9 mouse cellular contexts compared by ENCODE assay signal in the genomic region with DNA sequence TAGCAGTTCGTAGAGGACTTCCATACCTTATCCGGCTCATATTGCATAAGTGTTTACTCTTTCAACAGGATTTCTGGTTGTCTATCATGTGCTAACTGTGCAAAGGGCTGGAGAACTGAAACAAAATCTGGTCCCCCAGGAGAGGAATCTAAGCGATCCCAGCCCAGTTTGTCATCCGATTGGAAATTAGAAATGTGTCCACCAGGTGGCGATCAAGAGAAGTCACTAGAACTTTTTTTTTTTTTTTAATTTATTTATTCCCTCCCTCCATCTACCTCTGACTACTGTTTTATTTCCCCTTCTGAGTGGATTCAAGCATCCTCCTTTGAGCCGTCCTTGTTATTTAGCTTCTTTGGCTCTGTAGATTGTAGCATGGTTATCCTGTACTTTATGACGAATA. TPM values are rescaled to one million over a fixed set of nuclear protein-coding genes. Genes with fewer than 3 reads are reported as not detected.
DNase-seq lines count a peak whose midpoint lies in the region; ATAC-seq and TF ChIP-seq lines count a peak whose summit lies in the region.
"Had no signal": no experiment of that assay in that cellular context is flagged by ENCODE, and none has a peak within 500 bp of the region (broad histone marks: within the 10 kb centered on the region; RNA-seq: fewer than 3 reads in every experiment).

No protein-coding gene starts in this region.

- no peak for TF ChIP-seq POLR2A in lung, adult 2 months (IDR thresholded peaks at IDR 0.05; ENCODE audit: borderline replicate concordance, extremely low read depth, low read depth, low read length)

- H3K9me3 ChIP-seq in forebrain, embryonic 16.5 days (ENCODE audit: control insufficient read depth, low read length), result no peaks in the 10 kb centered on the region
- H3K9me3 ChIP-seq: hindbrain, embryonic 15.5 days had no signal

- H3K4me2 ChIP-seq in forebrain, embryonic 16.5 days (ENCODE audit: low read length), result no peak overlapping the region
- H3K4me2 ChIP-seq: hindbrain, embryonic 15.5 days had no signal

- 35% methylated on average over 7 of the region's 7 CpGs for WGBS in forebrain, embryonic 16.5 days
- WGBS in lung, adult 2 months, result 25% methylated on average over 7 of the region's 7 CpGs

- no peak for ATAC-seq in frontal cortex, adult (ENCODE audit: low TSS enrichment)
- peak; percentile 49; the same call in 1 of the 2 replicates for ATAC-seq in forebrain, embryonic 16.5 days

- H3K36me3 ChIP-seq in forebrain, embryonic 16.5 days (ENCODE audit: control insufficient read depth, insufficient read depth), result no peaks in the 10 kb centered on the region
- H3K36me3 ChIP-seq: hindbrain, embryonic 15.5 days had no signal

- DNase-seq in frontal cortex, postnatal 14 days (ENCODE audit: low spot score in 2 of 2), result peak; percentile 15 to 53
- peak; percentile 75 to 78 for DNase-seq in B cell, adult 2 months
- DNase-seq in adrenal gland, postnatal 36 days, result peak; percentile 46 to 73
- peak; percentile 83 for DNase-seq in kidney, postnatal 14 days
- DNase-seq in lung, adult 2 months, result peak; percentile 41
- DNase-seq in right cerebral cortex, postnatal 4 days, result peak; percentile 86

- H3K27me3 ChIP-seq in forebrain, embryonic 16.5 days (replicated peaks; ENCODE audit: control insufficient read depth, insufficient read depth, low read length), result no peaks in the 10 kb centered on the region
- H3K27me3 ChIP-seq: hindbrain, embryonic 15.5 days had no signal

- H3K9ac ChIP-seq in forebrain, embryonic 16.5 days (replicated peaks; ENCODE audit: low read depth, low read length), result no peak overlapping the region
- H3K9ac ChIP-seq: hindbrain, embryonic 15.5 days had no signal

- no peak overlapping the region for H3K4me3 ChIP-seq in forebrain, embryonic 16.5 days (replicated peaks; ENCODE audit: low read length)
- no peak overlapping the region for H3K4me3 ChIP-seq in lung, adult 2 months (replicated peaks; ENCODE audit: extremely low read depth, low read depth, low read length)
- H3K4me3 ChIP-seq: hindbrain, embryonic 15.5 days had no signal

- H3K27ac ChIP-seq in forebrain, embryonic 16.5 days (ENCODE audit: low read length), result no peak overlapping the region
- H3K27ac ChIP-seq: hindbrain, embryonic 15.5 days had no signal

- H3K4me1 ChIP-seq in forebrain, embryonic 16.5 days (replicated peaks; ENCODE audit: control insufficient read depth, insufficient read depth, low read length), result no peaks in the 10 kb centered on the region; the same call in 1 of the 2 replicates
- no peaks in the 10 kb centered on the region for H3K4me1 ChIP-seq in lung, adult 2 months (ENCODE audit: control insufficient read depth, insufficient read depth, low read length)
- H3K4me1 ChIP-seq: hindbrain, embryonic 15.5 days had no signal

- 0 out of 2 replicates have a peak, but pooled peaks have one; percentile 25 for TF ChIP-seq CTCF in lung, adult 2 months (IDR thresholded peaks at IDR 0.05; ENCODE audit: insufficient read depth, low read length)

RNA-seq across cellular contexts. Expression of gene Phgdh, which starts 14.1 kb away (rescaled TPM):
- 10 to 100 TPM; 14.7 to 16.0 TPM for total RNA-seq in adrenal gland, postnatal 36 days (2021)
- 168 and 190 TPM in 2 replicates for polyA plus RNA-seq in forebrain, embryonic 16.5 days (2015; fragmentation: Nextera tagmentation; extraction: Ambion mirVana)
- polyA plus RNA-seq in lung, adult 2 months (2012; rRNA removed), result 19.8 and 21.4 TPM in 2 replicates

RNA-seq across cellular contexts. Expression of gene Zfp697, which starts 28.4 kb away (rescaled TPM):
- total RNA-seq in adrenal gland, postnatal 36 days (2021), result 1 to 10 TPM; 5.1 to 5.8 TPM
- 14.7 and 18.1 TPM in 2 replicates for polyA plus RNA-seq in forebrain, embryonic 16.5 days (2015; fragmentation: Nextera tagmentation; extraction: Ambion mirVana)
- 17.0 and 17.9 TPM in 2 replicates for polyA plus RNA-seq in lung, adult 2 months (2012; rRNA removed)

Comparison
In these comparisons a context has a peak if more than half of its experiments do, and no peak if none do; other contexts are left out.
1. DNase-seq: peak in every context shown above with its lines; median percentile 86 in right cerebral cortex, postnatal 4 days; 83 in kidney, postnatal 14 days; 76 in B cell, adult 2 months; 60 in adrenal gland, postnatal 36 days; 41 in lung, adult 2 months; 34 in frontal cortex, postnatal 14 days.